Mouse (Mus musculus) hindbrain, postnatal 0 days (tissue): ENCODE data around the gene Plcg2. TPM values are rescaled to one million over a fixed set of nuclear protein-coding genes. Genes with fewer than 3 reads are reported as not detected.

Experiments
- ATAC-seq: fragments of 200-750 bp; cut with Nextera tagmentation; 2 replicates; pipeline ENCODE4 v1.8.0; 2017; ENCODE audit warnings: mild to moderate bottlenecking, moderate TSS enrichment, moderate library complexity
- DNase-seq: peaks from one replicate; pipeline ENCODE4 v3.0.0-alpha.2; 2015; ENCODE audit warnings: low spot score
- H3K27ac ChIP-seq: fragments of 300-500 bp; sonication (generic); 2 replicates; pipeline ENCODE4 v1.5.1; 2014; ENCODE audit warnings: mild to moderate bottlenecking
- H3K27me3 ChIP-seq: fragments of 300-500 bp; sonication (generic); 2 replicates; pipeline ENCODE4 v1.6.1; 2014; ENCODE audit warnings: low read length, mixed read lengths; ENCODE audit not compliant: insufficient read depth
- H3K36me3 ChIP-seq: fragments of 300-500 bp; sonication (generic); 2 replicates; pipeline ENCODE4 v1.6.1; 2014; ENCODE audit warnings: low read length, mixed read lengths; ENCODE audit not compliant: insufficient read depth
- H3K4me1 ChIP-seq: fragments of 300-500 bp; sonication (generic); 2 replicates; pipeline ENCODE4 v1.6.1; 2014; ENCODE audit warnings: antibody characterized with exemption, low read length, mixed read lengths; ENCODE audit not compliant: insufficient read depth
- H3K4me2 ChIP-seq: fragments of 300-500 bp; sonication (generic); 2 replicates; pipeline ENCODE4 v1.6.1; 2014; ENCODE audit warnings: low read depth, mild to moderate bottlenecking, low read length, moderate library complexity, mixed read lengths
- H3K4me3 ChIP-seq: fragments of 300-500 bp; sonication (generic); 2 replicates; pipeline ENCODE4 v1.5.1; 2014; ENCODE audit warnings: low read length
- H3K9ac ChIP-seq: fragments of 300-500 bp; sonication (generic); replicated peaks from 2 replicates; pipeline ENCODE4 v1.6.1; 2014; ENCODE audit warnings: mild to moderate bottlenecking, low read length, moderate library complexity, mixed read lengths
- H3K9me3 ChIP-seq: fragments of 300-500 bp; sonication (generic); 2 replicates; pipeline ENCODE4 v1.6.1; 2016; ENCODE audit warnings: low read length, mixed read lengths
- CTCF ChIP-seq: IDR thresholded peaks from 2 replicates; pipeline ENCODE4 v1.5.1; 2016; ENCODE audit warnings: antibody characterized with exemption, control low read depth, low read depth
- WGBS: fragments of 180-500 bp; shearing (Covaris S2); extraction: QIAGEN DNeasy Blood & Tissue Kit; methylation state at CpG from one replicate; pipeline ENCODE4 v1.1.7; 2014; 5-methylcytosine and 5-hydroxymethylcytosine counted together
- polyA plus RNA-seq: library from polyadenylated mRNA; unstranded; fragments of >200 nt; fragmentation: Nextera tagmentation; extraction: Ambion mirVana; gene quantifications from 2 replicates; pipeline ENCODE4 v1.2.1, GENCODE M21; 2015
- total RNA-seq: library from RNA; depleted of rRNA; stranded (reverse); fragments of >200 nt; gene quantifications from 2 replicates; pipeline ENCODE4 v1.2.3, GENCODE M21; 2014; rRNA removed

The Plcg2 gene
- 2.5 and 3.6 TPM in 2 replicates for total RNA-seq
- polyA plus RNA-seq: 1.5 and 1.6 TPM in 2 replicates

DNA sequence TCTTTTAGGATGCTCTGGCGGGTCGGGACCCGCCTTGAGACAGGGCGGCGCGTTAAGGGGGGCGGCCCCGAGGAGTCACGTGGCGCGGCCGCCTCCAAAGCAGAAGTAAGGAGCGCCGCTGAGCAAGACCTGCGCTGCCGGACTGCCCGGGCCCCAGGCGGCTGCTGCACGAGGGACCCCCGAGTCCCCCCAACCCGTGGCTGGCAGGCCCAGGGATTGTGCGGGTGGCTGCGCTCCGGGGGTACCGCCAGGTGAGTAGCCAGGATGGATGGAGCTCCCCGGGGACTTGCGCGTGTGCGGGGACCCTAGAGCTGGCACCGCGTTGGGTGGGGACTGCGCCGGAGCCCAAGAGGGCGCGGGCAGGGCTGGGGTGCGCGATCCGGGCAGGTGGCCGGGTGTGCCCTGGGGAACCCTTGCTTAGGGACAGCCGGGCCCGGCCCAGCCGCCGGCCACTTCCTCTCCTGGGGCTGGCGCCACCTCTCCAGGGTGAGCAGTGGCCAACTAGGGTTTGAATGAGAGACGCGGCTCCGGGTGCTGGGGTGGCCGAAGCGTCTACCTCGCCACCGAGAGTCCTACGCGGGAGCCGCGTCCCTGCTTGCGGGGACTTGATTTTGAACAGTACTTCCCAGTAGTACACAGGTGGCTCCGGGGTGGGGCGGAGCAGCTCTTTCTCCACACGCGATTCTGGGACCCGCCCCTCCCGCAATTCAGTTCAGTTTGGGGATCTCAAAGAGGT lies at the start of gene Plcg2:
Gene Plcg2 (plus strand): TSS at position 113 of the 736 bp plus-strand sequence.
- Histone ChIP-seq H3K4me3 (peak within 1 kb of the TSS; percentile 56), H3K9me3 (no peaks in the 10 kb centered on the region), H3K27ac (no peak within 1 kb of the TSS), H3K4me1 (no peaks in the 10 kb centered on the region; the same call in 1 of the 2 replicates), H3K4me2 (peak within 1 kb of the TSS; percentile 99), H3K9ac (peak within 1 kb of the TSS; percentile 51), H3K27me3 (peaks cover 6% of the 10 kb centered on the region; the same call in 1 of the 2 replicates), H3K36me3 (no peaks in the 10 kb centered on the region)
- under 1% methylated on average over 61 of the region's 62 CpGs for WGBS
- TF ChIP-seq CTCF: no peak
- DNase-seq (peak; percentile 26), ATAC-seq (peak; percentile 47; the same call in 1 of the 2 replicates)

DNA sequence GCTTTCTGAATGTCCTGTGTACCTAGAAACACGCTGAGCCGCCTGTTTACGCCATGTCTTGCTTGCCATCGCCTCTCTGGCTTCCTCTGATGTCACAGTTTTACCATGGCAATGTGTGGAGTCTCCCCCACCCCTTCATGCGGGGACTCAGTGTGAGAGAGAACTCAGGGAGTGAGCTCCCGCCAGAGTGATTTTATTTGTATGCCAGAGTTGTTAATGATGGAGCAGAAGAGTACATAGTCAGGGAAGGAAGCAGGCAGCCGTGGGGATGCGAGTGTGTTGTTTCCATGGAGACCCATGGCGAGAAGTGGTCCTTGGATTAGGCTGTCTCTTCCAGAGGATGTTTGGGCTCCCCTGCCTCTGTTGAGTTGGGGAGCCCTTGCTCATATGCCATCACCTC lies 47.0 kb upstream of the Plcg2 start:
- H3K27me3 ChIP-seq: no peaks in the 10 kb centered on the region
- peaks cover 55% of the 10 kb centered on the region for H3K36me3 ChIP-seq
- WGBS: 46% methylated on average over 9 of the region's 9 CpGs
- H3K4me3 ChIP-seq: no peak overlapping the region
- H3K4me2 ChIP-seq: no peak overlapping the region
- H3K27ac ChIP-seq: peak overlapping the region; percentile 50
- no peaks in the 10 kb centered on the region for H3K4me1 ChIP-seq
- peak; percentile 50 for ATAC-seq
- peak; percentile 56 for DNase-seq
- no peak overlapping the region for H3K9ac ChIP-seq
- no peak for TF ChIP-seq CTCF
- H3K9me3 ChIP-seq: no peaks in the 10 kb centered on the region

DNA sequence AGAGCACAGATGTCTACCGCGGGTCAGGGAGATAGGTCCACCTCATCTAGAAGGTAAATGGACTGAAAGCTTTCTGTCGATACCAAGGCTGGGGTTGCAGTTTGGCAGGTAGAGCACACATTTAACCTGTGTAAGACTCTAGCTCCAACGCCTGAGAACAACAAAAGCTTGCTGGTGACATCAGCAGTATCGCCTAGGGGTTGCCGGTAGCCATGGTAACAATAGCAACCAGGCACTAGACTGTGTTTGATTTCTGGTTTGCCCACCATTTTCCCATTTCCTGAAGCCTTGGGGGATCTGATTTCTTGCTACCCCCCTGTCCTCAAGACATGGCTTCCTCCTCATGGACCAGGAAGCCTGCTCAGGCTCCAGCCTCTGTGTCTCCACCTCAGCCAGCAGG lies 44.1 kb upstream of the Plcg2 start:
- DNase-seq (peak; percentile 45), ATAC-seq (0 out of 2 replicates have a peak, but pooled peaks have one; percentile 13)
- H3K4me3 ChIP-seq: no peak overlapping the region
- no peaks in the 10 kb centered on the region for H3K27me3 ChIP-seq
- peaks cover 60% of the 10 kb centered on the region for H3K36me3 ChIP-seq
- H3K4me2 ChIP-seq: no peak overlapping the region
- no peak overlapping the region for H3K9ac ChIP-seq
- H3K4me1 ChIP-seq: no peaks in the 10 kb centered on the region
- WGBS: 75% methylated on average over 6 of the region's 6 CpGs
- no peaks in the 10 kb centered on the region for H3K9me3 ChIP-seq
- H3K27ac ChIP-seq: peak overlapping the region; percentile 45; the same call in 1 of the 2 replicates
- TF ChIP-seq CTCF: no peak

DNA sequence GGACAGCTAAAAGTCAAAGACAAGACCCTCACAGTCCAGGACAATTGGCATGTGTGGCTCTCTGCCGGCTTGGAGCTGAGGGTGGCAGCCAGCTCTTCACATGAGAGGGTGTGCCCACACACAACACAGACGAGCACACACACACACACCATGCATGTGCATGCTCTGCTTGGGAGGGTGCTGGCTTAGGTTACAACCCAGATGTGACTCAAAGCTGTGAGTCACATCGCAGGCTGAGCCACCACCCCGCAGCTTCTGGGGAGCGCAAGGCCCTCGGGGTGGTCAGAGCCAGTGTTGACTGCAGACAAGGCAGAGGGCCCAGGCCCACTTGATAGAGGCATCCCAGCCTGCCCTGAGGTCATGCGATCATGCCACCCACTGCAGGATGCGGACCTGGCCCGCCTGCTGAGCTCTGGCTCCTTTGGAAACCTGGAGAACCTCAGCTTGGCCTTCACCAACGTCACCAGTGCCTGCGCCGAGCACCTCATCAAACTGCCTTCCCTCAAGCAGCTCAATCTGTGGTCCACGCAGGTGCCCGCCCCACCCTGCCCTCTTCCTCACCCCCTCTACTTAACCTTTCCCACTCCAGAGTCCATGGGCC lies 43.5 kb upstream of the Plcg2 start:
- WGBS: 93% methylated on average over 13 of the region's 14 CpGs
- TF ChIP-seq CTCF: no peak
- no peak overlapping the region for H3K9ac ChIP-seq
- H3K27me3 ChIP-seq: no peaks in the 10 kb centered on the region
- peaks cover 56% of the 10 kb centered on the region for H3K36me3 ChIP-seq
- no peak for DNase-seq
- no peaks in the 10 kb centered on the region for H3K4me1 ChIP-seq
- 0 out of 2 replicates have a peak overlapping the region, but pooled peaks have one; percentile 45 for H3K27ac ChIP-seq
- no peaks in the 10 kb centered on the region for H3K9me3 ChIP-seq
- H3K4me3 ChIP-seq: no peak overlapping the region
- ATAC-seq: no peak
- no peak overlapping the region for H3K4me2 ChIP-seq

DNA sequence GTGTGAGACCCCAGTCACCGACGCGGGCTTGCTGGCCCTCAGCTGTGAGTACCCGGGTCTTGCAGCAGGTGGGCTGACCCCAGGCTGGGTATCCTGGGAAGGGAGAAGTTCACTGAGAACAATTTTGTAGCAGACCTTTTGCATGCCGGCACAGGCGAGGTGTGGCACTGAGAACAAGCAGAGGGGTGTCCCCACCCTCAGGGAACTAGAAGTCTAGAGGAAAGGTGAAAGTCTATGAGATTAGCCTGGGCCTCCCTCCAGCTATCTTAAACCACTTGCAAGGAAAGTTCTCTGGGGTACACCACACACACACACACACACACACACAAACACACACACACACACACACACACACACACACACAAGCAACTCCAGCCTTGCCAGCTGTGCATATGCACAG lies 42.4 kb upstream of the Plcg2 start:
- DNase-seq: no peak
- WGBS: 90% methylated on average over 6 of the region's 6 CpGs
- peaks cover 52% of the 10 kb centered on the region for H3K36me3 ChIP-seq
- H3K4me2 ChIP-seq: no peak overlapping the region
- H3K4me3 ChIP-seq: no peak overlapping the region
- H3K4me1 ChIP-seq: no peaks in the 10 kb centered on the region
- H3K9ac ChIP-seq: no peak overlapping the region
- H3K27ac ChIP-seq: no peak overlapping the region
- ATAC-seq: no peak
- no peaks in the 10 kb centered on the region for H3K27me3 ChIP-seq
- TF ChIP-seq CTCF: no peak
- H3K9me3 ChIP-seq: no peaks in the 10 kb centered on the region

DNA sequence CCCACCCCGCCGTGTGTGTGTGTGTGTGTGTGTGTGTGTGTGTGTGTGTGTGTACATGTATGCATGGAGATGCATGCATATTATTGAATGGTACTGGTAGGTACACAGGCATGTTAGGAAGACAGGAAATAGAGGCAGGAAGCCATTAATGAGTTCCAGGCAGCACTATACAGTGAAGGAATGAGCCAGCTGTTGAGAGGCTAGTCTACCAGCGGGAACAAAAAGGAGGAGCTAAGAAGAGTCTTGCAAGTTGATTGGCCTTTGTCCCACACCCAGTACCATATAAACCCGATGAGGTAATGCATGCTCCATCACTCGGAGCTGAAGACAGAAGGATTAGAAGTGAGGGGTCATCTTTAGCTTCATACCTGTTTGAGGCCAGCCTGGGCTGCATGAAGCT lies 39.7 kb upstream of the Plcg2 start:
- Histone ChIP-seq H3K9me3 (no peaks in the 10 kb centered on the region), H3K4me3 (no peak overlapping the region), H3K4me2 (no peak overlapping the region), H3K4me1 (no peaks in the 10 kb centered on the region), H3K27me3 (no peaks in the 10 kb centered on the region), H3K9ac (no peak overlapping the region), H3K27ac (no peak overlapping the region), H3K36me3 (peaks cover 39% of the 10 kb centered on the region)
- 70% methylated on average over 4 of the region's 5 CpGs for WGBS
- DNase-seq (peak; percentile 29), ATAC-seq (peak; percentile 9; the same call in 1 of the 2 replicates)
- no peak for TF ChIP-seq CTCF
